Mouse (Mus musculus): Measurements from ENCODE around the gene Noa1. TPM values are rescaled to one million over a fixed set of nuclear protein-coding genes. Genes with fewer than 3 reads are reported as not detected.
A peak's percentile ranks its signal among the peaks of the same experiment; 100 is the strongest.

The Noa1 gene
- total RNA-seq, 2 experiments from 2014 or later = 17.9 to 59.2 TPM

DNA sequence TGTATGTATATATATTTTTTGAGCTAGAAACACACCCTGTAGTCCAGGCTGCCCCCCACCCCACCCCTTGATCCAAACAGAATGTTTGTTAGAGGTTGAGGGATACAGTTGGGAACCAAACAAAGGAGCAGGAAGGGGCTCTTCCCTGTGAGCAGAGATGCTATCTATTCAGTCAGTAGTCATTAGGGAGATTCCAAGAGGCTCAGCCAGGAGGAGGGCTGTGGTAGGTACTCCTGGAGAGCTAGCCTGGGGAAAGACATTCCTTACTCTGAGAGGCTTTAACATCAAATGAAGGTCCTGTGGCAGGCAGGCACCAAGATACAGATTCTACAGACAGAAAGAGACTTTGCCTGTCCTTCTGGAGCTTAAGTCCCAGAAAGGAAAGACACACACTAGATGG is 50.6 kb downstream of the Noa1 start:
- ATAC-seq (replicated peaks; ENCODE audit: poor library complexity) = no peak

DNA sequence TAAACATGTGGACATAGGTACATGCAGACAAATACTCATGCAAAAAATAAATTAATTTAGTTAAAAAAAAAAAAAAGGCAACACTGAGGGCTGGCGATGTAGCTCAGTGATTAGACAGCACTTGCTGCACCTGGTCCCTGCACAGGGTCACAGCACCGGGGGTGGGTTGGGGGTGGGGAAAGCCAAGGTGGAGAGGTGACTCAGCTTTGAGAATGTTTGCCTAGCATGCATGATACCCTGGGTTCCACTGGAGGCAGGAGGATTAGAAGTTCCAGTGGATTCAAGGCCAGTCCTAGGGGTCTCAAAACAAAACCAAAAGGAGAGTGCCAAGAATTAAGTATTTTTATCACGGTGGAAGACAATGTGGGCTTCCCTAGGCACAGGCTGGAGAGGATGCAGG is 52.3 kb downstream of the Noa1 start:
- ATAC-seq (replicated peaks; ENCODE audit: poor library complexity) = no peak

DNA sequence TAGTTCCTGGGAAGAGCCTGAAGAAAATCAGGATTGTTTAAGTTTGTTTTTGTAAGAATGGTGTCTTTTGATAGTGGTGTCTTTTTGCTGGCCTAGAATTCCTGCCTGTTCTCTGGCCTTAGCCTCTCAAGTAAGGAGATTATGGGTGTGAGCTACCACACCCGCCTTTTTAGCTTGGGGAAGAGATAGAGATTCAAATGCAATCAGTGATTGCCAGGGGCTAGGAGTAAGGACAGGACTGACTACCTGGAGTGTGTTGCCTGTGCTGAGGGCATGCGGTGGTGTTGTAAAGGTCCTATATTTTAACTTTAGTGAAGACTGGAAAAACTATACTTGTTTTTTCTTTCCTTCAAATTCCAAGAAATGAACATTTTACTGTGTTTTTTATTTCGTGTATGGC is 55.5 kb downstream of the Noa1 start:
- no peak for ATAC-seq (replicated peaks; ENCODE audit: poor library complexity)

DNA sequence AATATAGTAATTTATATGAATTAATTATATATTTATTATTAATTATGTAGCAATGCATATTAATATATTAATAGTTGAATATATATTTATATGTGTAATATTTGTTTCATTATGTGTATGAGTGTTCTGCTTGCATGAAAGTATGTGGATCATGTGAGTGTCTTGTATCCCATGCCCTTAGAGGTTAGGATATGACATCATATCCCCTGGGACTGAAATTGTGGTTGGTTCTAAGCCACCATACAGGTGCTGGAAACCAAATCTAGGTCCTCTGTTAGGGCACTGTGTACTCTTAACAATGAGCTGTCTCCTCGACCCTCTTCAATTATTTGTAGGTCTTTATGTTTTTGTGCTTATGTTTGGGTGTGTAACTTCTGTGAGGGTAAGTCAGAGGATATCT is 56.7 kb downstream of the Noa1 start:
- no peak for ATAC-seq (replicated peaks; ENCODE audit: poor library complexity)

DNA sequence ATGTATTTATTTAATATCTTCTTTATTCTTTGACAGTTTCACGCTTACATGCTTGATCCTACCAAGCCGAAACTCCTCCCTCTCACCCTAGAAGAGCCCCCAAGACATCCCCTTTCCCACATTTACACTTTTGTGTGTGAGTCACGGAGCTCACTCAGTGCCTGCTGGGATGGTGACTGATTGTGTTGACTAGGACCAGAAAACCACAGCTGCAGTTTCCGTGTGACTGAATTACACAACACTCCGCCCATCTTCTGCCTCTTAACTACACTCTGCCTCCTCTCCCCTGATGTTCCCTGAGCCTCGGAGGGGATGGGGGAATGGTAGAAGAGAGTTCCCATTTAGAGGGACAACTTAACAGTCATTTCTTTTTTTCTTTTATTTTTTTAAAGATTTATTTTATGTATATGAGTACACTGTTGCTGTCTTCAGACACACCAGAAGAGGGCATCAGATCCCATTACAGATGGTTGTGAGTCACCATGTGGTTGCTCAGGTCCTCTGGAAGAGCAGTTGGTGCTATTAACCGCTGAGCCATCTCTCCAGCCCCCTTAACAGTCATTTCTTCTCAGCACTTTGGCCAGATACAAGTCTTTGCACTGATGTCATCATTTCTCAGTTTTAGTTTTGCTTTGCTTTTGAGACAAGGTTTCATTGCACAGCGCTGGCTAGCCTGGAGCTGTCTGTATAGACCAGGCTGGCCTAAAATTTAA is 57.6 kb downstream of the Noa1 start:
- ATAC-seq (replicated peaks; ENCODE audit: poor library complexity) = peak; percentile 87

DNA sequence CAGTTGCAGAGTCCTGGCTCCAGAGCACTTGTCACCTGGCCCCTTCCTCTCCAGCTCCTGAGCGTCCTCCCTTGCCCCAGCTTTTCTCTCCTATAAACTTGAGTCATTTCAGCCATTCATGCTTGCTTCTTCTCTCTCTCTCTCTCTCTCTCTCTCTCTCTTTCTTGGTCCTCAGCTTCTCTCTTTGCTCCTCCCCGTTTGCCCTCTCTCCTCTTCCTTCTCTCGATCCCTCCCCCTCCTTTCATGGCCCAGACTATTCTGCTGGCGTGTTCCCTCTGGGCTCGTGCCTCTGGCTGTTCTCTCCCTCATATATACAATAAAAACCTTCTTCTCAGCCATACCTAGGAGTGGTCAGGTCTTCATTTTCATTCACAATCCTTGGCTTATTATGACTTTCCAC is 58.2 kb downstream of the Noa1 start:
- ATAC-seq (replicated peaks; ENCODE audit: poor library complexity) = no peak; the same call in 1 of the 2 replicates

DNA sequence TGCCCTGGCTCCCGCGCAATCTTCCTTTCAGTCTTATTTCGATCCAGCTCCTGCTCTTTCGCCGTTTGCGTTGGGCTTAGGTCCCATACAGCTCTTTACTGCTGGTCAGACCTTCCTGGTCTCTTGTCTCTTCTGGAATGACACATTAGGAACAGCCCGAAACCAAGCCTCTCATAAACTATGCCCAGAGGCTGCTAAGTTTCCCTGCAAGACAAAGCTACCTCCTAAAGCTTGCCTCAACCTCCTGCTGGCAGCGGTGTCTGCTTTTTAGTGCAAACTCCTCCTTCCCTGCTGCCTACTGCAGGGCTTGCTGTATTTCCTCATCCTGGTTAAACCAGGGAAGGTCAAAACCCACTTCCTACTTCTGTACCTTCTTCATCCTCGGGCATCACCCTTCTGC is 59.8 kb downstream of the Noa1 start:
- ATAC-seq (replicated peaks; ENCODE audit: poor library complexity) = peak; percentile 38; the same call in 1 of the 2 replicates

DNA sequence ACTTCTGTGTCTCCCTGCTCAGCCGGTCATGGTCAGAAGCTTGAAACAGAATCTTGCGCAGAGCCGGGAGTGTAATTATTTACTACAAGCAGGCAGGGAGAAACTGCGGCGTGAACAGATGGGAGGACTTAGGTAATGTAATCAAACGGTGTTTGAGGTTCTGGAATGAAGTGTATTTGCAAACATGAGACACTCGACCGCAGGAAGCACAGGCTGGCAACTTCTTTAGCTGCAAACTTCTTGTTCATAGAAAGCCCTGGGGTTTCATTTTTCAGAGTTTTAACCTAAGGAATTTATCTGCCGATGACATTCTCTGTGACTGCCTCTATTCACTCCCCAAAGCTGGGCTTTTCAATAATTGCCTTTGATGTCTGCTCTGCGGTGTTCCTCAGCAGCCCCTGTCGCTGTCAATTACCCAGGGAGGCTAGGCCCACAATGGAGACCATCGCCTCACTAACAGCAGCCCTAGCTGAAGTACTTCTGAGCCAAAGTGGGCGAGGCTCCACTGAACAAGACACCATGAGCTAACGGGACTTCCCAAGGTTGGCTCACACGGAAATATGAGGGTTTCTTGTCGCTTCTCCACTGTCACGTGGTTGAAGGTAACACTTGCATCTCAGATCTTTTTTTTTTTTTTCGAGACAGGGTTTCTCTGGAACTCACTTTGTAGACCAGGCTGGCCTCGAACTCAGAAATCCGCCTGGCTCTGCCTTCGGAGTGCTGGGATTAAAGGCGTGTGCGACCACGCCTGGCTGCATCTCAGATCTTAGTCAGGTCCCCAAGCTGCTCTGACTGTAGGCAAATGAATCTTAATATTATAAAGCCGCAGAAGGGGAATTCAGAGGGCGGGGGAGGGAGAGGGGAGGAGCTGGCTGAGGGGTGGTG is 63.9 kb downstream of the Noa1 start:
- peak; percentile 76 for ATAC-seq (replicated peaks; ENCODE audit: poor library complexity)

DNA sequence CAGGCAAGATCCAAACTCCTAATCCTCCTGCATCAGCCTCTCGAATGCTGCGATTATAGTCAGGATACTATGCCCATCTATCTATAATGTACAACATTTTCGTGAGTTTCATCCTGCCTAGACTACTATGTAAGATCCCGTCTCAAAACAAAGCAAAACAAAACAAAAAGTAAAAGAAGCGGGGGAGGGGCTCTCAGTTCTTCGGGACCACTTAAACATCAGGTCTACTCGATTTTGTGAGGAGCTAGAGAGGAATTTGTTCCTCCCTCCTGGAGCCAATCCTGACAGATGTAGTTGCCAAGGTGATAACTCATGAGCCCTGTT is 64.5 kb downstream of the Noa1 start:
- no peak; the same call in 1 of the 2 replicates for ATAC-seq (replicated peaks; ENCODE audit: poor library complexity)

DNA sequence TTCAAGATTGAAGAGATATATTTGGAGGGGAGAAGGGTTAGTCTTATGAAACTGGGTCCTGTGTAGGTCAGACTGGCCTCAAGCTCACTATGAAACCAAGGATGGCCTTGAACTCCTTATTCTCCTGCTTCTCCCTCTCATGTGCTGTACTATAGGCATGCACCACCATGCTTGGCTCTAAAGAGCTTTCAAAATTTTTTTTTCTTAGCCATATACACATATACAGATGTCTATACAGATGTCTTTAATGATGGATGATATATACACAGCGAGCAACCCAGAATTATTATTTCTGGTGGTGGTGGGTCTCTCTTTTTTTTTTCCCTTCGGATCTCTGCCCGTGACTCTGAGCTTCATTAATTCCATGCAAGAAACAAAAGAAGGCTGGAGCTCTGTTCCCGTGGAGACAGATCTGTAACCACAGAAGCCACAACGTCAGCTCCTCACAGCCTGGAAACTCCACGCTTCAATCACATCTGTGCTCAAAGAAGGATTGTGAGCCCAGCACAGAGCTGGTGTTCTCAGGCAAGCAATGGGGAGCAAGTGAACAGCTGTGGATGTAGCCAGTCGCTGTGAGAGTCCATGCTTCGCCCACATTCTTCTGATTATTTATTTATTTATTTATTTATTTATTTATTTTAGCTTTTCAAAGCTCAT is 65.4 kb downstream of the Noa1 start:
- ATAC-seq (replicated peaks; ENCODE audit: poor library complexity) = no peak

Other genes with a start within 250 kb of the Noa1 start
- 5.5 TPM in 2 replicates for gene Hopx, start 195.0 kb downstream of the Noa1 start, total RNA-seq (2015)
- gene Hopx, start 195.0 kb downstream of the Noa1 start, total RNA-seq (2017) = 1.5 and 3.2 TPM in 2 replicates
- gene Spink2, start 98.6 kb downstream of the Noa1 start, total RNA-seq (2015) = 0.76 TPM in 1 of 2 replicates, not detected in the other
- 0.79 TPM in 1 of 2 replicates, not detected in the other for gene Spink2, start 98.6 kb downstream of the Noa1 start, total RNA-seq (2017)
- 28.3 and 32.2 TPM in 2 replicates for gene Rest, start 44.6 kb downstream of the Noa1 start, total RNA-seq (2015)
- gene Rest, start 44.6 kb downstream of the Noa1 start, total RNA-seq (2017) = 43.3 and 47.9 TPM in 2 replicates
- 95.0 and 110 TPM in 2 replicates for gene Polr2b, start 63 bp upstream of the Noa1 start, total RNA-seq (2015)
- 138 and 151 TPM in 2 replicates for gene Polr2b, start 63 bp upstream of the Noa1 start, total RNA-seq (2017)
- gene Igfbp7, start 98.0 kb upstream of the Noa1 start, total RNA-seq (2015) = 0.96 and 1.5 TPM in 2 replicates
- 0.44 and 0.79 TPM in 2 replicates for gene Igfbp7, start 98.0 kb upstream of the Noa1 start, total RNA-seq (2017)